Mouse (Mus musculus): ENCODE measurements around the gene Etv1. TPM values are rescaled to one million over a fixed set of nuclear protein-coding genes. Genes with fewer than 3 reads are reported as not detected.
"Not testable (repeated sequence)": the region's sequence is repeated elsewhere in the genome, so short reads cannot be mapped to it uniquely, and the experiment has no call there.

Gene Etv1
- polyA plus RNA-seq, 1 experiment from 2014 or later: 35.8 TPM

DNA sequence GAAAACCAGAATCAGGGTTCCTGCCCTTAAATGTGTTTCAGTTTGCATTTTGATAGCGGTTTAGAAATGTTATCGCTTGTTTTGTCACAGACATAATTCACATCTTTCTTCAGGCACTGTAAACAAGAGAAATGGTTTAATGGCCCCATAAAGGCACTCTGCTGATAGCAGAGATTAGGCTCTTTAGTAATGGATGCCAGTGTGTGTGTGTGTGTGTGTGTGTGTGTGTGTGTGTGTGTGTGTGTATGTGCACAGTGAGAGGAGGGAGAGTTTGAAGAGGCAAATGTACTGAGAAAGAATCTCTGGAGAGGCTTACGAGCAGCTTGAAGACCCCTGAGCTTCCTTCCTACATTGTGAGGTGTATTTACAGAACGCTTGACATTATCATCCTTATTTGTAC, 41.5 kb downstream of the Etv1 start:
- WGBS: 47% methylated on average over 4 of the region's 4 CpGs
- no peak overlapping the region for H3K4me3 ChIP-seq (replicated peaks)
- no peak overlapping the region for H3K9ac ChIP-seq
- no peaks in the 10 kb centered on the region for H3K36me3 ChIP-seq
- H3K4me2 ChIP-seq: no peak overlapping the region
- H3K27ac ChIP-seq: no peak overlapping the region
- ATAC-seq (ENCODE audit: insufficient read depth, low FRiP score, low read depth): no peak; the same call in 1 of the 2 replicates
- no peaks in the 10 kb centered on the region for H3K9me3 ChIP-seq
- no peaks in the 10 kb centered on the region for H3K27me3 ChIP-seq (replicated peaks)
- no peaks in the 10 kb centered on the region for H3K4me1 ChIP-seq

DNA sequence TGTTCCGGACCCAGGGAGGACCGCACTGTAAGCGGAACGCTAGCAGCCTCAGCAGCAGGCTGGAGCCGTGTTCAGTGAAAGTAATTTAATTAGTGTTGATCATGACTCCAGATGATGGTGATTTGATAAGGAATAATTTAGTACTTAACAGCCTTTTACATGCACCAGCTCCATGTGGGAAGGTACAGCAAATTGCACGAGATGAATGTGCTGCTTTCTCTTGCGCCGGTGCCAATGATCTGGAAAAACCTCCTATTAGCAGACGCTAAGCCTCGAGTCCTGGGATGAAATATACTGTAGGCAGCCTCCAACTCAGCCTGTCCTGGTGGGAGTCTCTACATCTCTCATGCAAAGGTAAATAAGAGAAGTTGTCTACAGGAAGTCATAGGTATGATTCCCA, 45.2 kb downstream of the Etv1 start:
- Histone ChIP-seq H3K4me2 (no peak overlapping the region), H3K4me1 (no peaks in the 10 kb centered on the region), H3K27me3 (replicated peaks) (no peaks in the 10 kb centered on the region), H3K27ac (no peak overlapping the region), H3K4me3 (replicated peaks) (no peak overlapping the region), H3K9ac (no peak overlapping the region), H3K9me3 (no peaks in the 10 kb centered on the region), H3K36me3 (no peaks in the 10 kb centered on the region)
- ATAC-seq (ENCODE audit: insufficient read depth, low FRiP score, low read depth): no peak
- WGBS: 87% methylated on average over 10 of the region's 10 CpGs

GRCm38 (mm10) chr12:38832981-38833380, 53.8 kb downstream of the Etv1 start:
- H3K4me1 ChIP-seq: no peaks in the 10 kb centered on the region
- no peaks in the 10 kb centered on the region for H3K36me3 ChIP-seq
- H3K9me3 ChIP-seq: no peaks in the 10 kb centered on the region
- H3K4me3 ChIP-seq (replicated peaks): no peak overlapping the region
- H3K9ac ChIP-seq: no peak overlapping the region
- H3K27me3 ChIP-seq (replicated peaks): no peaks in the 10 kb centered on the region
- WGBS: 90% methylated on average over 10 of the region's 10 CpGs
- no peak overlapping the region for H3K27ac ChIP-seq
- ATAC-seq (ENCODE audit: insufficient read depth, low FRiP score, low read depth): no peak
- no peak overlapping the region for H3K4me2 ChIP-seq

DNA sequence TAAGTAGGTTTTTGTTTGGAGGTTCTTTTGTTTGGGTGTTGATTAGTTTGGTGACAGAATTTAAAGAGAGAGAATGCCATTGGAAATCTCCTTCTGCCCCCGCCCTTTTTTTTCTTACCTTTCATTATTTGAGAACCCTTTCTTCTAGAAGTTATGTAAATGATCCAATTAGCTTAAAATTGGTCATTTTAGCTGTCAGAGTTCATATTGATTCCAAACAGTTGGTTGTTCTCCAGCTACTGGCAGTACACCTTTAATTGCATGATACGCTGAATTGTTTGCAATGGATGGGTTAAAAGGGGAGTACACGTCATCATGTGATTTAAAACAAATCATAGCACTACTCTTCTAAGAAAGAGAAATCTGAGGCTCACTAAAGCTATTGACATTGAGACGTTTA, 55.4 kb downstream of the Etv1 start:
- Histone ChIP-seq H3K9me3 (no peaks in the 10 kb centered on the region), H3K4me2 (no peak overlapping the region), H3K9ac (no peak overlapping the region), H3K36me3 (no peaks in the 10 kb centered on the region), H3K27ac (no peak overlapping the region), H3K4me1 (no peaks in the 10 kb centered on the region), H3K27me3 (replicated peaks) (no peaks in the 10 kb centered on the region), H3K4me3 (replicated peaks) (no peak overlapping the region)
- no peak for ATAC-seq (ENCODE audit: insufficient read depth, low FRiP score, low read depth)
- 71% methylated on average over 4 of the region's 4 CpGs for WGBS

GRCm38 (mm10) chr12:38834986-38835385, 55.8 kb downstream of the Etv1 start:
- H3K27ac ChIP-seq; H3K9ac ChIP-seq; H3K9me3 ChIP-seq; H3K27me3 ChIP-seq (replicated peaks); ATAC-seq (ENCODE audit: insufficient read depth, low FRiP score, low read depth); H3K4me2 ChIP-seq; H3K36me3 ChIP-seq; H3K4me1 ChIP-seq; H3K4me3 ChIP-seq (replicated peaks): not testable (repeated sequence)
- WGBS: 95% methylated on average over 8 of the region's 8 CpGs

- Histone ChIP-seq H3K27ac (no peak overlapping the region), H3K4me2 (no peak overlapping the region), H3K36me3 (no peaks in the 10 kb centered on the region), H3K9ac (no peak overlapping the region), H3K4me3 (replicated peaks) (no peak overlapping the region), H3K4me1 (no peaks in the 10 kb centered on the region), H3K9me3 (no peaks in the 10 kb centered on the region), H3K27me3 (replicated peaks) (no peaks in the 10 kb centered on the region)
- WGBS: 19% methylated on average over 1 of the region's 1 CpGs
- peak; percentile 87 for ATAC-seq (ENCODE audit: insufficient read depth, low FRiP score, low read depth)
These were observed 64.7 kb downstream of the Etv1 start for GRCm38 (mm10) chr12:38843801-38844295.

- H3K27ac ChIP-seq: no peak overlapping the region
- no peak overlapping the region for H3K4me3 ChIP-seq (replicated peaks)
- no peaks in the 10 kb centered on the region for H3K4me1 ChIP-seq
- H3K27me3 ChIP-seq (replicated peaks): no peaks in the 10 kb centered on the region
- no peaks in the 10 kb centered on the region for H3K9me3 ChIP-seq
- no peak overlapping the region for H3K4me2 ChIP-seq
- no peak for ATAC-seq (ENCODE audit: insufficient read depth, low FRiP score, low read depth)
- no peaks in the 10 kb centered on the region for H3K36me3 ChIP-seq
- WGBS: 78% methylated on average over 6 of the region's 6 CpGs
- no peak overlapping the region for H3K9ac ChIP-seq
These were observed 68.5 kb downstream of the Etv1 start for GRCm38 (mm10) chr12:38847500-38848261.

DNA sequence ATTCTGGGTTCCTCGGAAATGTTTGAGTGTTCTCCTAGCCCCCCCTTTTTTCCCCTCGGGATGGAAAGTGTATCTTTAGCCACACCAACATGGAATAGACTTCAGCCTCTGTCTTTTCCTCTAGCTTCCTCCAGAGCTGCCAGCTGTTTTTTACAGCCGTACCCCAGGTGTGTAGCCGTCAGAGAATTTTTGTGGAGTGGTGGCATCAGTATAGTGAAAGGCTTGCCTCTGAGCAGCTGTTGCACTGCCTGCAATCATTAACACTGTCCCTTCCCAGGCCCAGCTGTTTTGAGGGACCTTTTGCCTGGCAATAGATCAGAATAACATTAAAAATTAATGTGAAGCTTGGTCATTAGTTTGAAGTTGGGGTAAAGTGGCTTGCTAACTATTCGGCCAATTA, 70.8 kb downstream of the Etv1 start:
- H3K27ac ChIP-seq: no peak overlapping the region
- 71% methylated on average over 5 of the region's 5 CpGs for WGBS
- H3K9ac ChIP-seq: no peak overlapping the region
- H3K4me2 ChIP-seq: no peak overlapping the region
- no peaks in the 10 kb centered on the region for H3K4me1 ChIP-seq
- H3K4me3 ChIP-seq (replicated peaks): no peak overlapping the region
- ATAC-seq (ENCODE audit: insufficient read depth, low FRiP score, low read depth): no peak
- no peaks in the 10 kb centered on the region for H3K9me3 ChIP-seq
- H3K27me3 ChIP-seq (replicated peaks): no peaks in the 10 kb centered on the region
- H3K36me3 ChIP-seq: no peaks in the 10 kb centered on the region

- ATAC-seq (ENCODE audit: insufficient read depth, low FRiP score, low read depth): no peak
- H3K9ac ChIP-seq: no peak overlapping the region
- no peaks in the 10 kb centered on the region for H3K4me1 ChIP-seq
- no peak overlapping the region for H3K27ac ChIP-seq
- no peaks in the 10 kb centered on the region for H3K9me3 ChIP-seq
- H3K4me3 ChIP-seq (replicated peaks): no peak overlapping the region
- no peak overlapping the region for H3K4me2 ChIP-seq
- H3K27me3 ChIP-seq (replicated peaks): no peaks in the 10 kb centered on the region
- 70% methylated on average over 5 of the region's 5 CpGs for WGBS
- H3K36me3 ChIP-seq: no peaks in the 10 kb centered on the region
These were observed 75.1 kb downstream of the Etv1 start for GRCm38 (mm10) chr12:38854274-38854673.

- H3K4me1 ChIP-seq: no peaks in the 10 kb centered on the region
- H3K9me3 ChIP-seq: no peaks in the 10 kb centered on the region
- no peak for ATAC-seq (ENCODE audit: insufficient read depth, low FRiP score, low read depth)
- H3K4me3 ChIP-seq (replicated peaks): no peak overlapping the region
- H3K36me3 ChIP-seq: no peaks in the 10 kb centered on the region
- no peak overlapping the region for H3K4me2 ChIP-seq
- no peak overlapping the region for H3K9ac ChIP-seq
- WGBS: 78% methylated on average over 6 of the region's 6 CpGs
- no peaks in the 10 kb centered on the region for H3K27me3 ChIP-seq (replicated peaks)
- H3K27ac ChIP-seq: no peak overlapping the region
These were observed 75.6 kb downstream of the Etv1 start for GRCm38 (mm10) chr12:38854751-38855150.

GRCm38 (mm10) chr12:38859675-38860074, 80.5 kb downstream of the Etv1 start:
- no peak overlapping the region for H3K27ac ChIP-seq
- H3K27me3 ChIP-seq (replicated peaks): no peaks in the 10 kb centered on the region
- no peaks in the 10 kb centered on the region for H3K9me3 ChIP-seq
- H3K4me1 ChIP-seq: no peaks in the 10 kb centered on the region
- H3K4me3 ChIP-seq (replicated peaks): no peak overlapping the region
- no peak overlapping the region for H3K9ac ChIP-seq
- ATAC-seq (ENCODE audit: insufficient read depth, low FRiP score, low read depth): no peak
- no peak overlapping the region for H3K4me2 ChIP-seq
- 91% methylated on average over 4 of the region's 4 CpGs for WGBS
- no peaks in the 10 kb centered on the region for H3K36me3 ChIP-seq

DNA sequence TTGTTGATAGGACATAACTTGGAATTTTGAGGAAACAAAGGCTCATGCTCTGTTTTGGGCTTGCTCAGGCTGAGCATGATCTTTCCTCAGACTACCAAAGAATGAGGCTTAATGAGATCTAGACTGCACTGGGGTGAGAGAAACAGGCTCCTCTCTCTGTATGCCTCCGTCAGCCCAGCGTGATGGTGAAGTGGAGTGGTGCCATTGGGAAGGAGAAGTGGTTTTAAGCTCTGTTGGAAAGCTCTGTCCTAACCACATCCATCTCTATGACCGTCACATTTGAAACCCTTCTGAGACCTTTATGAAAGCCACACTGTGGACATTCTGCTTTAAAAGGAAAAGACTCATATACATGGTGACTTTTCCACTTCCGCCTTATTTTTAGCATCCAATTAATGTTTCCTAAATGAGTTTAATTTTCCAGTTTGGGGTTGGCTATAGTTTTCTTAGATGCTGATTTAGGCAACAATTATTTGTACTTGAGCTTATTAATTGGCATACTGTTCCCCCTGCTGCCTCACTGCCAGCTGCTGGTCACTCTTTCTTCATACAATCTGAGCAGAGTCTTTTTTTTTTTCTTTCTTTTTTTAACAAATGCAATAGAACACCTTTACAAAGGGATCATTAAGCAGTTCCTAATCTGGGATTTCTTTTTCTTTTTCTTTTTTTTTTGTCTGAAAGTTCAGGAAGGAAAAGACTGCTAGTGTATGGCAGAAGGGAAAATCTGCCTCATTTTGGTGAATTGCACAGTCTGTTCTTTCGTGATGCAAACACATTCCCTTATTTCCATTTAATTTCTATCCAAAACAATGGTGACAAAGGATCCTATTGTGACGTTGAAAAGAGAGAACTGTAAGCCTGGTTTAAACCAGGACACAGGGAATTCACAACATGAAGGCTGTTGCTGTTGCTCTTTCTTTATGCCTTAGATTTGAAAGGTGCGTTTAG, 81.3 kb downstream of the Etv1 start:
- no peak overlapping the region for H3K4me2 ChIP-seq
- H3K27ac ChIP-seq: no peak overlapping the region
- H3K4me1 ChIP-seq: no peaks in the 10 kb centered on the region
- H3K4me3 ChIP-seq (replicated peaks): no peak overlapping the region
- no peaks in the 10 kb centered on the region for H3K27me3 ChIP-seq (replicated peaks)
- ATAC-seq (ENCODE audit: insufficient read depth, low FRiP score, low read depth): no peak
- no peaks in the 10 kb centered on the region for H3K36me3 ChIP-seq
- no peak overlapping the region for H3K9ac ChIP-seq
- no peaks in the 10 kb centered on the region for H3K9me3 ChIP-seq
- 84% methylated on average over 7 of the region's 7 CpGs for WGBS
